Mouse (Mus musculus): ENCODE measurements at regions not wholly inside any gene's neighbourhood (a gene's known extent, or its start where the extent isn't known, plus 50 kb on each side); places are given as distances from the start of the nearest gene placed in this dataset.

GRCm38 (mm10) chr15:25281942-25282341 is 131.6 kb downstream of the Basp1 start:
- TF ChIP-seq ZNF384 (IDR thresholded peaks at IDR 0.05; ENCODE audit: low read depth, low read length) = no peak
- no peak for TF ChIP-seq HCFC1 (IDR thresholded peaks at IDR 0.05; ENCODE audit: borderline replicate concordance, insufficient read depth, low read length)
- TF ChIP-seq MAFK (IDR thresholded peaks at IDR 0.05; ENCODE audit: insufficient read depth, low read depth, low read length) = no peak
- TF ChIP-seq ZC3H11A (IDR thresholded peaks at IDR 0.05; ENCODE audit: borderline replicate concordance, low read depth, low read length) = no peak
